Mouse (Mus musculus): ENCODE data around the gene Ctnnd2. TPM values are rescaled to one million over a fixed set of nuclear protein-coding genes. Genes with fewer than 3 reads are reported as not detected.

The Ctnnd2 gene
- polyA plus RNA-seq, 1 experiment = 135 TPM

- DNase-seq (ENCODE audit: extremely low spot score in 1 of 2, low spot score in 1 of 2) = no peak
These were observed 523.5 kb downstream of the Ctnnd2 start for GRCm38 (mm10) chr15:30695859-30696258.

GRCm38 (mm10) chr15:30697356-30697755 is 525.0 kb downstream of the Ctnnd2 start:
- DNase-seq (ENCODE audit: extremely low spot score in 1 of 2, low spot score in 1 of 2) = peak in 1 of 2 experiments; percentile 35

- DNase-seq (ENCODE audit: extremely low spot score in 1 of 2, low spot score in 1 of 2) = no peak
These were observed 528.4 kb downstream of the Ctnnd2 start for GRCm38 (mm10) chr15:30700762-30701161.

- no peak for DNase-seq (ENCODE audit: extremely low spot score in 1 of 2, low spot score in 1 of 2)
These were observed 529.2 kb downstream of the Ctnnd2 start for GRCm38 (mm10) chr15:30701592-30701991.

- DNase-seq (ENCODE audit: extremely low spot score in 1 of 2, low spot score in 1 of 2) = peak; percentile 65 to 76
These were observed 536.8 kb downstream of the Ctnnd2 start for GRCm38 (mm10) chr15:30709026-30709753.

GRCm38 (mm10) chr15:30709754-30710105 is 537.3 kb downstream of the Ctnnd2 start:
- DNase-seq (ENCODE audit: extremely low spot score in 1 of 2, low spot score in 1 of 2) = no peak

GRCm38 (mm10) chr15:30714823-30715222 is 542.4 kb downstream of the Ctnnd2 start:
- no peak for DNase-seq (ENCODE audit: extremely low spot score in 1 of 2, low spot score in 1 of 2)

GRCm38 (mm10) chr15:30718811-30719210 is 546.4 kb downstream of the Ctnnd2 start:
- DNase-seq (ENCODE audit: extremely low spot score in 1 of 2, low spot score in 1 of 2) = peak in 1 of 2 experiments; percentile 43

- peak; percentile 33 to 67 for DNase-seq (ENCODE audit: extremely low spot score in 1 of 2, low spot score in 1 of 2)
These were observed 546.8 kb downstream of the Ctnnd2 start for GRCm38 (mm10) chr15:30719226-30719625.

- no peak for DNase-seq (ENCODE audit: extremely low spot score in 1 of 2, low spot score in 1 of 2)
These were observed 548.7 kb downstream of the Ctnnd2 start for GRCm38 (mm10) chr15:30721098-30721497.

- DNase-seq (ENCODE audit: extremely low spot score in 1 of 2, low spot score in 1 of 2) = no peak
These were observed 553.7 kb downstream of the Ctnnd2 start for GRCm38 (mm10) chr15:30726066-30726465.

- DNase-seq (ENCODE audit: extremely low spot score in 1 of 2, low spot score in 1 of 2) = no peak
These were observed 565.8 kb downstream of the Ctnnd2 start for GRCm38 (mm10) chr15:30738178-30738577.

- DNase-seq (ENCODE audit: extremely low spot score in 1 of 2, low spot score in 1 of 2) = peak; percentile 68 to 89
These were observed 568.3 kb downstream of the Ctnnd2 start for GRCm38 (mm10) chr15:30740728-30741127.

GRCm38 (mm10) chr15:30757991-30758390 is 585.6 kb downstream of the Ctnnd2 start:
- DNase-seq (ENCODE audit: extremely low spot score in 1 of 2, low spot score in 1 of 2) = no peak

- no peak for DNase-seq (ENCODE audit: extremely low spot score in 1 of 2, low spot score in 1 of 2)
These were observed 589.8 kb downstream of the Ctnnd2 start for GRCm38 (mm10) chr15:30762211-30762610.

GRCm38 (mm10) chr15:30762695-30763285 is 590.4 kb downstream of the Ctnnd2 start:
- DNase-seq (ENCODE audit: extremely low spot score in 1 of 2, low spot score in 1 of 2) = no peak

- no peak for DNase-seq (ENCODE audit: extremely low spot score in 1 of 2, low spot score in 1 of 2)
These were observed 604.5 kb downstream of the Ctnnd2 start for GRCm38 (mm10) chr15:30776931-30777330.

GRCm38 (mm10) chr15:30777801-30778200 is 605.4 kb downstream of the Ctnnd2 start:
- no peak for DNase-seq (ENCODE audit: extremely low spot score in 1 of 2, low spot score in 1 of 2)

GRCm38 (mm10) chr15:30779903-30780302 is 607.5 kb downstream of the Ctnnd2 start:
- DNase-seq (ENCODE audit: extremely low spot score in 1 of 2, low spot score in 1 of 2) = no peak

- no peak for DNase-seq (ENCODE audit: extremely low spot score in 1 of 2, low spot score in 1 of 2)
These were observed 608.6 kb downstream of the Ctnnd2 start for GRCm38 (mm10) chr15:30780977-30781376.

- no peak for DNase-seq (ENCODE audit: extremely low spot score in 1 of 2, low spot score in 1 of 2)
These were observed 613.4 kb downstream of the Ctnnd2 start for GRCm38 (mm10) chr15:30785706-30786320.

GRCm38 (mm10) chr15:30793260-30793659 is 620.9 kb downstream of the Ctnnd2 start:
- peak in 1 of 2 experiments; percentile 20 for DNase-seq (ENCODE audit: extremely low spot score in 1 of 2, low spot score in 1 of 2)

Measured in frontal cortex, adult 2 months (tissue).